Mouse (Mus musculus) thymus, postnatal 36 days (tissue): ENCODE results near the gene Six3.
A peak's percentile ranks its signal among the peaks of the same experiment; 100 is the strongest.

Experiments
- DNase-seq, 2 experiments: peaks; one replicate each; pipeline ENCODE4 v3.0.0; 2022; ENCODE audit warnings: mixed read lengths in 2 of 2

Six3 gene

GRCm38 (mm10) chr17:85626091-85626860, 12.9 kb downstream of the Six3 start:
- no peak for DNase-seq

DNA sequence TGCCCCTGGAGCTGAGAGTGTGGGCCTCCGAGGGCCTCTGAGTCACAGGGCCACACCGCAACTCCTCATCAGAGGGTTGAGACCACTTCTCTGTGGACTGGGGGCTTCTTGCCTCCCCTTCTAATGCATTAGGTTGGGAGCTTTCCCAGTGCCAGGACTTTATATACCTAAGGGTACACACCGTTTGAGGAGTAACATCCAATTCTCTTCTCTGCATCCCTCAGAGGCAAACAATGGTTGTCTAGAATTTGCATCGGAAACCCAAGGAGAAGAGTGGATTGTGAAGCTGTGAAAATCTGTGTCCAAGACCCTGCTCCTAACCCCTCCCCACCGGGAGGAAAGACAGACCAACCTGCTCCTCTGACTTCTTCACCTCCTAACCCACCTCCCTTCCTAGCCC, 14.3 kb downstream of the Six3 start:
- no peak for DNase-seq

DNA sequence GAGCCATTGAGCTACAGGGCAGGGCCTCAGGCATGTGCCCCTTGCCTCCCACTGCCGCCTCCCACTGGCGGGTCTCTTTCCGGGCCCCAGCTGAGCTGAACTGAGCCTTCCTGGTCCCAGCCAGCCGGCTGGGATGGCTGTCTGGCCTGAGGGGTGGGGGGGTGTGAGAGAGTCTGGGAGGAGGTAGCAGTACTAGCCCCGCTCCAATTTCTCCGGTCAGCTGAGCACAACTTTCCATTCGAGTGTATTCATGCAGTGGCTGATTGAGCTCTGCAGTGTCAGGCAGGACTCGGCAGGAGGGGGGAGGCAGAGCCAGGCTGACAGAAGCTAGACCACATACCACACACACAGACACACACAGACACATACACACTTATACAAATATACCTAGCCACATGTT, 15.4 kb downstream of the Six3 start:
- DNase-seq = no peak

GRCm38 (mm10) chr17:85629396-85629795, 16.0 kb downstream of the Six3 start:
- no peak for DNase-seq

GRCm38 (mm10) chr17:85630296-85631050, 17.1 kb downstream of the Six3 start:
- no peak for DNase-seq

GRCm38 (mm10) chr17:85631106-85631505, 17.7 kb downstream of the Six3 start:
- no peak for DNase-seq

DNA sequence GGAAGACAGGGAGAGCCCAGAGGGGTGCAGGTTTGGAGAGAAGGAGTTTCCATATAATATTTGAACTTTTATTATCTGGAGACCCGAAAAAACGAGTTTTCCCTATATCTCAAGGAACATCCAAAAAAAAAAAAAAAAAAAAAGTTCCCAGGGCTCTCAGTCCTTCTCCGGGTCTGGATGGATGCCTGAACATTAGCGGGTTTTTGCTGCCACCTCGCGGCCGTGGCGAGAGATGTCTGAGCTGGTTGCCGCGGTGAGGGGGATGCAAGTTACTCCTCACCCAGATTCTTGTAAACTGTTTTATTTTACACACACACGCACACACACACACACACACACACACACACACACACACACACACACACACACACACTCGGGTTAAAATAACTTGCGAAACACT, 20.2 kb downstream of the Six3 start:
- DNase-seq = peak; percentile 50 to 58

- no peak for DNase-seq
These were observed 24.5 kb downstream of the Six3 start for GRCm38 (mm10) chr17:85637876-85638275.

DNA sequence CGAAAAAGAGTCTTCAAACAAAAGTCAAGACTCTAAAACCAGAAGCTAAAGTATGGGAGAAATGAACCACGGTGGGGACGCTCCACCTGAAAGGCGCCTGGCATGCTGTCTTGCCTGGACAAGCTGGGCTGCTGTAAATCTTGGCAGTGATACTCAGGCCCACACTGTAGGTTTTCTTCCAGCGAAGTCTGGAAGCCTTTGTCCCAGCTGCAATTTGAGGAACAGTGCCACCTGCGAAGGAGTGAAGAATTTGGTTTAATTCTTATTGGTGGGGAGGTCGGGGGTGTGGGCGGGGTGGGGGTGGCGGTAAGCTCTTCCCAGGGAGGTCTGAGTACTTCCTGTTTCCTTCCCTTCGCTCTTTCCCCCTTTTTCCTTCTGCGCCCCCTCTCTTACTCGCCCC, 31.9 kb downstream of the Six3 start:
- no peak for DNase-seq

GRCm38 (mm10) chr17:85645718-85646665, 32.6 kb downstream of the Six3 start:
- peak; percentile 18 to 24 for DNase-seq

GRCm38 (mm10) chr17:85660016-85660415, 46.6 kb downstream of the Six3 start:
- DNase-seq = no peak

DNA sequence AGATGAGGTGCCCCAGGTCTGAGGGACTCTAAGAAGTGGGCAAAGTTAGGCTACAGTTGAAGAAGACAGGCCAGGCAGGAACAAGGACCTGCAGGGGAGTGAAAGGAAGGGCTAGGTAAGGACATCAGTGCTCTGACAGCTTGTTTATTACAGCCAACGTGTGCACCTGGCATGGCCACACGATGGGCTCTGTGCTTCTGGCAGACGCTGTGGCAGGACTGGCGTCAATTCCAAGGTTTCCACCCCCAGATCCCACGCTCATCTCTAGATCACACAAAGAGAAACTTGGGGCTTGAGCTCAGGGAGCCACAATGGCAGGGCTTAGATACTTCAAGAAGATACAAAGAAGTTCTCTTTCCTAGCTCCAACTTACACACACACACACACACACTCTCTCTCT, 48.1 kb downstream of the Six3 start:
- DNase-seq = no peak

DNA sequence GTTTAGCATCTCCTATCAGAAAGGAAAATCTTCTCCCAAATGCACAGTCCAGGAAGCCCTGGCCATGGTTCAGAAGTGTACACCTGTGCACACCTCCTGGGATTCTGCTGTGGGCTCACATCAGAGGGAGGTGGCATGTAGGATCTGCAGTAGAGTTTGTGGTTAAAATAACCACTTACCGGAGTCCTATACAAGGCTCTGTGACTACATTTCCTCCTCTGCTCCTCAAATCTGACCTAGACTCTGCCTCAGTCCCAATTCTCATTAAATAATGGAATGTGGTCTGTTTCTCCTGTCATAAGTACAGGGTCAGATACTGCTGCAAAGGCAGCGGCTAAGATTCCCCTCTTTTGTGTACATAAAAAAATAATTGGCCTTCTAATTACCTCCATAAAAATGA, 50.8 kb downstream of the Six3 start:
- no peak for DNase-seq

DNA sequence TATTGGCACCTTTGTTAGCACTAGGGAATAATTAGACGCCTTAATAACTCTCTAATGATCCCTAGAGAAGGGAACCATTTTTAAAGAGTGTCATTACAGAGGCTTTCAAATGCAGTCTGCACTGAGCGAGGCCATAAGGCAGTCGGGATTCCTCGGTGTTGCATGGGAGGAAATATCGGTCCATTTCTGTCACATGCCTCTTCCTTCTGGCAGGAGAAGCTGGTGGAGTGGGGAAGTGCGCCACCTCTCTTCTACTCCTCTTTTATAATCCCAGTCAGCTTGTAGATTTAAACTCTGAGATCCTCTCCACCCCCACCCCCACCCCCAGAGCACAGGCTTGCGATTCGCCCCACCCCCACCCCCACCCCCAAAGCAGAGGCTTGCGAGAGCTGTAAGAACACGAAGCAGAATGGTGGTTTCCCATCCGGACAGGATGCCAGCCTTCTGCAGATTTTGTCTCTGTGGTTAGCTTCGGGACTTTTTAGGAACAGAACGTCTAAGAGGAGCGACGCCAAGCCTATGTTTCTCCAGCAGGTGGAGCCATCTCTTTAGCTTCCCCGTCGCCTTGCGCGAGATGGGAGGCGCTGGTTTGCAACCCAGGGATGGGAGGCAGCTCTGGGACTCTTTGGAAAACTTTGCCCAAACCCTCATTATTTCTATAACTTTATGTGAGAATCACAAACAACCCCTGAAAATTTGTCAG, 51.4 kb downstream of the Six3 start:
- DNase-seq = peak; percentile 29 to 30
